Mouse (Mus musculus) heart, adult 11 months (tissue): ENCODE data around the gene Emid1.

Experiments
- DNase-seq: peaks from one replicate; pipeline ENCODE4 v3.0.0; 2022

The Emid1 gene

GRCm38 (mm10) chr11:5102384-5102783, 49.7 kb downstream of the Emid1 start:
- peak; percentile 83 for DNase-seq

- peak; percentile 90 for DNase-seq
Measured at GRCm38 (mm10) chr11:5101641-5102040, 50.4 kb downstream of the Emid1 start.

GRCm38 (mm10) chr11:5100801-5101200, 51.3 kb downstream of the Emid1 start:
- DNase-seq, result peak; percentile 88

- peak; percentile 88 for DNase-seq
Measured at GRCm38 (mm10) chr11:5100283-5100682, 51.8 kb downstream of the Emid1 start.

DNA sequence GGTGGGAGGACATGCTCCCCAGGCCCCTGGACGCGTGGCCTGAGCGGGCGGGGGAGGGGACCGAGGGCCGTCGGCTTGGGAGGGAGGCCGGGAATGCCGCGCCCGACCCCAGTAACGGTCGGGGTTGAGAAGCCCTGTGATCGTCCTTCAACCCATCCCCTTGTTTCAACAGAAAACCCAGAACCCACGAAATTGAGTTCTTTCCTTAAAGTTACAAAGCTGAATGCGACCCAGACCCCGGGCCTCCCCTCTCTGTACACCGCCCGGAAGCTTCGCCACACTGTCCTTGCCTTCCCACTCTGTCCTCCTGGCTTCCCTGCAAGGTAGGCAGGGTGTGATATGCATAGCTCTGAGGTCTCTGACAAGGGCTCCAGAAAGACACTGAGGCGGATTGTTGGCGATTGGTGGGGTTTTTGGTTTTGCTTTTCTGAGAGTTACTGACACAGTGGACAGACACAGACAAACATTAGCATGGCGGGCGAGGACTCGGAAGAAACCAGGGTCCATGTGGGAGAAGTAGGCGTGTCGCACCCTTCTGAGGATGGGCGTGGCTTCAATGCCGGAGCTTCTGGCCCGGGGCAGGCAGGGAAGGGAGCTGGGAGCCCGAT, 52.4 kb downstream of the Emid1 start:
- peak; percentile 99 for DNase-seq

DNA sequence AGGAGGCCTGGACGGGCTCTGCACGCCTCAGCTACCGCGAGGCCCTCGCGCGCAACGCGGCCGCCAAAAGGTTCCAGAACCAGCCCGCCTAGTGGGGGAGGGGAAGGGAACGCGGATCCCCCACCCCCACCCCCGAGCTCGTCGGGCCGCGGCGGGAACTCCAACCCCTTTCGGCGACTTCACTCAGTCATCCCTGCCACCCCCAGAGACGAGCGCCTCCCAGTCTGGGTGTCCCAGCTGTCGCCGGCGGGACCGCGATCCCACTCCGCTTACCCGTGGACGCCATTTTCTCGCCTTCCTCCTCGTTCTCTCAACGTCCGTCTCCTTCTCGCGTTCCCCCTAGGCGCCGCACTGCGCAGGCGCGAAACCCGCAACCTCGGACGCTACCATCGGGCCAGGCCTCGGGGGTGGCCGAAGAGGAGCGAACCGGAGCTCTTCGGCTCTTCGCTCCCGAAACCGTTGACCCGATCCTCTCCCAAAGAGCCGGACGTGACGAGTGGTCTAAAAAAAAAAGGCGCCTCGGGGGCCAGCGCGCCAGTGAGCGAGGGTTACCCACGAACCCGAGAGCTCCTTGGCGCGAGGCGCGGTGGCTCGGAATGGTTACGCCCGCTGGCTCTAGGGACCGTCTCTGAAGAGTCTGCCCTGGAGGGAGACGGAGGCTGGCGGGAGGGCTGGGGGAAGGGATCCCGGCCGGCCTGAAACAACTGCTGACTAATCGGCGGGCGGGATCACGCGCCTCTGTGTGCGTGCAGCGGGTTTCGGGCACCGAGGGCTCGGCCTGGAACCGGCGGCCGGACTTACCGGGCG, 53.1 kb downstream of the Emid1 start, which contains the start of the genes Rhbdd3 and Ewsr1:
Rhbdd3 (plus strand) TSS at position 191 of the 807 bp plus-strand sequence.
Ewsr1 (minus strand) TSS at position 531 of the 807 bp plus-strand sequence.
- peak; percentile 99 for DNase-seq

DNA sequence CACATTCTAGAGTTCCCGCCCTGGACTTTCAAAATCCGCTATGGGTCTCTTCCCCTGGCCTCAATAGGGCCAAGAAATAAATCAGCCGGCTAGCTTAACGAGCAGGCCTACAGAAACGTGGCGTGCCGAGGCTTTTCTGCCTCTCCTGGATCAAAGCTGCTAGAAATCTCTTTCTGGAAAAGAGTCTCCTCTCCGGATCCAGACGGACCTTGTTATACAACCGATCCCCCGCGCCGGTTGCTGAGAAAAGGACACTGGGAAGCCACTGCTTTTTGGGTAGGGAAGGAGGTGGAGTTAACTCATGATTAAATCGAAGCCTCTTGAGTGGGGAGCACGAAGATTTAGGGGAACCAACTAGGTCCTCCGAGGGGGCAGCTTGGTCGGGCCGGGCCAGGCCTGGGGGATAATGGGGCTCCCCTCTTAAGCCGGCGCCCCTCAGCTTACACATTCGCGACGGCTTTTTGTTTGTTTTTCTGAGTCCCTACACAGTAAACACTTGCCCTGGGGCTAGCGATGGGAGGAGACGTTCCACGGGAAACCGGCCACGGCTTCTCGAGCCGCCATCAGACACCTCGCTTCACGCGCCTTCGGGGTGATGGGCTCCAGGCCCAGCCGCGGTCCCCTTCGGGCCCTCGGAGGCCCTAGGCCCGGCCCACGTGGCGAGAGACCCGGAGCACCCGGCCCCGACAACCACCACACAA, 53.9 kb downstream of the Emid1 start:
- no peak for DNase-seq

- DNase-seq, result peak; percentile 72
Measured at GRCm38 (mm10) chr11:5096480-5097020, 55.5 kb downstream of the Emid1 start.

- peak; percentile 87 for DNase-seq
Measured at GRCm38 (mm10) chr11:5095877-5096276, 56.2 kb downstream of the Emid1 start.

DNA sequence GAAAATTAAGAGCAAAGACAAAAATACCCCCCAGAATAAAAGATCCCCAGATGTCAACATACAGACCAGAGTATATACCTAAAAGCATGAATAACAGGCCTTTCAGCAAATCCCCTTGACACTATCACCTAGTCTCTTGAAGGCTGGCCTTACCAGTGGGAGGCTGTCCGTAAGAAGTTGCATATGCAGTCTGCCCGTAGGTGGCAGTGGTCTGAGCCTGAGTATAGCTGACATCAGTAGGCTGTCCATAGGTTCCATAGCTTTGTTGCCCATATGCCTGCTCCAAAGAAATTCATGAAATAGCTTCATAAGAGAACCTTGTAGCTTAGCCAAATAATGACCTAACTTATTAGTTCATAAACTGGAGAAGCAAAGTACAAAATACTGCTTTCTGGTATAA, 60.4 kb downstream of the Emid1 start:
- DNase-seq, result peak; percentile 72

- DNase-seq, result peak; percentile 62
Measured at GRCm38 (mm10) chr11:5089147-5089546, 62.9 kb downstream of the Emid1 start.

GRCm38 (mm10) chr11:5076843-5077242, 75.2 kb downstream of the Emid1 start:
- peak; percentile 43 for DNase-seq

DNA sequence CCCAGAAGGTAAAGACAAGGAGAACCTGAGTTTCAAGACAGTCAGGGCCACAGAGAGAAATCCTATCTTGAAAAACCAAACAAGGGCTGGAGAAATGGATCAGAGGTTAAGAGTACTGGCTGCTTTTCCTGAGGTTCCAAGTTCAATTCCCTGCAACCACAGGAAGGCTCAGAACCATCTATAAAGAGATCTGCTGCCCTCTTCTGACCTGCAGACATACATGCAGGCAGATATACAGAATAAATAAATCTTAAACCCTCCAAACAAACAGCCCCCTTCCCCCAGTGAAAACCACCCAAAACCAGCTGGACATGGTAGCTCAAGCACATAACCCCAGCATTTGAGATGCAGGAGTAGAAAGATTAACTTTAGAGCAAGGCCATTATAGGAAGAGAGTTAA, 76.3 kb downstream of the Emid1 start:
- peak; percentile 19 for DNase-seq

GRCm38 (mm10) chr11:5074882-5075281, 77.2 kb downstream of the Emid1 start:
- DNase-seq, result peak; percentile 69

DNA sequence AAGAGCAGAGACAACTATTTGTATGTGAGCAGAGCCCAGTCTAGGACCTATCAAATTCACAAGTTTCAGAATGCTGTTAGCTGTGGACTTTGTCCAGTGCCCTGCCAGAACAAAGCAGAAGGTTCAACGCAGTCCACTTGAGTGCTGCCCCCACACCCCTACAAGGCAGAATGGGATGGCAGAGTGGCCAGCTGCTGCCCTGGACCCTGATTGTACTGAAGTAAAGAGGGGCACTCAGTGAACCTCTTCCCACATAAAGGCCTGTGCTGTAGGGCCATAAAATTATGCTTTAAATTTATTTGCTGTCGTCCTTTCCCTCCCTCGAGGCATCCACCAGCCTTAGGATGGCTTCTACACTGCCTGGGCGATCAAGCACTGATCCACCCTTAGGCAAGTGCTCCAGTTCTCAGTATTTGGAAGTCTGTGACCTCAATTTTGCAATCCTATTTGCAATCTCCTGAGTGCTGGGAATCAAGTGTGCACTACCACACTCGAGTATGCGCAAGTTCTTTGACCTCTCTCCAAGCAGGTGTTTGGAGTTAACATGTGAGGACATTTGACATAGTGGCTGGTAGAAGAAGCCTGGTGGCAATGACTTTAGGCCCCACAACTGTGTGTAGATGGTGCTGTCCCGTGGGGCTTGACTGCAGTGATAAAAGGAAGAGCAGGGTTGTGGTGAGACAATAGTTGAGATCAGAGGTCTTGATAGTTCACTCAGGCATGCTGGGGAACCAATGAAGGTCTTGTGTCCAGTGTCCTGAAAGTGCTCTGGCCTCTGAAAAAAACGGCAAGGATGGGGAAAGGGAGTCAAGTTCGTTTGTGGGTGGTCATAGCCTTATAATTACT, 83.7 kb downstream of the Emid1 start:
- DNase-seq, result peak; percentile 87

DNA sequence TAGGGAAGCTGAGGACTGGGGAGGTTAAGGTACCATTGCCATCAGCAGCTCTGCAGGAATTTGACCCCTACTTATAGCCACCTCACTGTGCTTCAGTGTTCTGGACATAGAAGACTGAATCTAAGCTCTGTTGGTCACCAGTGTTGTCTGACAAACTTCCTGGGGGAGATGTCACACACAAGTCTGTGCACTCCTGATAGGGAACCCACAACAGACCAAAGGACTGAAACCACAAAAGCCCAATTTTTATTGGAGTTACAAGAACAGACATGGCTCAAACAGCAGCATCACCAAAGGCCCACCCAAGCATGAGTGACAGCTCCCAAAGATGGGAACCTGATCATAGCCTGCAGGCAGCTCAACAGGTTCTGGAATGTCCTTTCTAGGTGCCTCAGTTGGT, 85.0 kb downstream of the Emid1 start:
- DNase-seq, result peak; percentile 75

- DNase-seq, result peak; percentile 99
Measured at GRCm38 (mm10) chr11:5065056-5065821, 86.8 kb downstream of the Emid1 start, which contains the start of gene Gas2l1. Gas2l1 (minus strand) TSS chr11:5065327.

DNA sequence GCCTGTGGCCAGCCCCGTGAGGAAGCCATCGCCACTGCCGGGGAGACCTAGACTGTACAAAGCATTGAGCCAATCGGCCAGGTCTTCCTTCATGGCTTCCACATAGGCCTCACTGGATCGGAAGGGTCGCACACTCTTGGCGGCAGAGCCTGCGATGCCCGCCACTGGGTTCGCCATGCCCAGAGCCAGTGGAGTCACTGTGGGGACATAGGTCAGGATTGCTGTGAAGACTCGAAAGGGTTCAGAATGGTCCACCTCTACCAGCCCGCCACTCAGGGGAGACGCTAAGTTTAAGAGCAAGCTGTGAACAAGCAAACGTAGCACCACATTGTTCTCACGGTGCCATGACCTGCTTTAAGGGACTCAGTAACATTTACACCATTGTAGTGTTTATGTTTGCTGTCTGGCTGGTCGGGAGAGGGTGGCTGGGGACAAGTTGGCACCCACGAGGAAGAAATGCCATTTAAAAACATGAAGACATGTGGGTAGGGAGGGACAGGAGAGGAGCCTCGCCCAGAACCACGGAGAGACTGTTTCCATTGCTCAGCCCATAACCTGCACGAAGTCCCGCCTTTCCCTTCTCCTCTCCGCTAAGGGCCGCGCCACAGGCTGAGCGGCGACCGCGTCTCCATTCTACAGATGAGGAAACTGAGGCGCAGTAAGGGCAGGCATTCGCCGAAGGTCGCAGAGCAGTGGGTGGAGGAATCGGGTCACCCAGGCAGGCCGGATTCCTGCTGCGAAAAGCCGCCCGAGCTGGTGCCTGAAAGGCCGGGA, 87.6 kb downstream of the Emid1 start:
- peak; percentile 93 for DNase-seq

DNA sequence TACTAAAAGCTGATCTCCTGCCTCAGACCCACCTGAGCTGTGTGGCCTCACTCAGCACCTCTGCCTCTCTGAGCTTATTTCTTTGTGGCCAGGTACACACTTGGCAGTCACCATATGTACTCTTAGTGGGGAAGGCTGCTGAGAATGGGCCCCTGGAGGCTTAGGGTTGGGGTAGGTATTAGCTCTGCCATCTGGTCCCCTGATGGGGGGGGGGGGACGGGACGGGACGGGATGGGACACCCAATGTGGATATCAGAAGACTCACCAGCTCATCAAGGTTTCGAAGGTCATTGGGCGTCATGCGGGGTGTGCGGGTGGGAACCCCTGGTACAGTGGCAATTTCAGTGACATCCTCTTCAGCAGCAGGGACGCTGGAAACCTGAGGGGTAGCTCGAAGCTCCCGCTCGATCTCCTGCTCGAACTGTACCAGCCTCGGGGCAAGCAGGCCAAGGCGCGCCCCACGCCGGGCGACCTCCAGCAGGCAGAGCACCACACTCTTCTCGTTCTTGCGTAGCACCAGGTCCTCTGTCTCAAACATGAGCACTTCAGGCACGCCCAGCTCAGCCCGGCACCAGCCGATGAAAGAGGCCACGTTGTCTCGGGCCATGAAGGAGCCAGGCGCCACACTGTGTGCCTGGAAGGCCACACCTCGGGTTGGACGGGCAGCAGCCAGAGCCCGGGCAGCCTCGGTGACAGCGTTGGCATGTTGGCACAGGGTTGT, 88.3 kb downstream of the Emid1 start:
- peak; percentile 94 for DNase-seq
